Mouse (Mus musculus) liver, embryonic 14.5 days (tissue): Measurements from ENCODE around the gene Hs3st3b1.

Experiments
- CTCF ChIP-seq: IDR thresholded peaks from 2 replicates; pipeline ENCODE4 v1.5.1; 2016; ENCODE audit warnings: antibody characterized with exemption, low read depth, control low read depth
- EP300 ChIP-seq: IDR thresholded peaks from 2 replicates; pipeline ENCODE4 v1.6.1; 2016; ENCODE audit warnings: antibody characterized with exemption, low read depth

GRCm38 (mm10) chr11:63845379-63845778, 76.7 kb downstream of the Hs3st3b1 start:
- TF ChIP-seq CTCF, result no peak
- TF ChIP-seq EP300, result no peak
